In the genomic region with DNA sequence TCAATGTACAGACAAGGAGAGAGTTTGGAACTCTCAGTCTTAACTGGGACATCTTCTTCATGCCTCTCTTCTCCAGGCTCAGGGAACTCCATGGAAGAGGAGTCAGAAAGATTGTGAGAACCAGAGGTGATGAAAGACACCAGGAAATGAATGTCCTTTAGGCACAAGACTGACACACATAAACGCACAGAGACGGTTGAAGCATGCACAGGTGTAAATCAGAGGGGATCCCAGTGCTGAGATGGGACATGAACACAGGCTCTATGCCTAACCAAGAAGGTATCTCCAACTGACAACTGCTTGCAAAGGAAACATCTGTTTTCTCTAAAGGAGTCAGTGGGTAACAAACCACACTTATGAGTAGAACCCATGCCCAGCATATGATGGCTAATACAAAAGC, we compare ENCODE assay signal across 16 mouse cellular contexts.
"Had no signal": no experiment of that assay in that cellular context is flagged by ENCODE, and none has a peak within 500 bp of the region (broad histone marks: within the 10 kb centered on the region; RNA-seq: fewer than 3 reads in every experiment).

No protein-coding gene starts in this region.

- H3K4me1 ChIP-seq: intestine, embryonic 15.5 days; kidney, embryonic 15.5 days; liver, embryonic 13.5 days; midbrain, embryonic 12.5 days; neural tube, embryonic 13.5 days had no signal

- H3K9me3 ChIP-seq: intestine, embryonic 15.5 days; kidney, embryonic 15.5 days; liver, embryonic 13.5 days; midbrain, embryonic 12.5 days; neural tube, embryonic 13.5 days had no signal

- ATAC-seq: intestine, embryonic 15.5 days; midbrain, embryonic 16.5 days had no signal

- H3K9ac ChIP-seq: intestine, embryonic 15.5 days; kidney, embryonic 15.5 days; liver, embryonic 13.5 days; midbrain, embryonic 12.5 days; neural tube, embryonic 13.5 days had no signal

- DNase-seq: kidney, adult 11 months; kidney, adult 8-10 months; kidney, postnatal 10 days; kidney, postnatal 36 days; layer of hippocampus, postnatal 36 days; liver, embryonic 13.5 days; lung, adult 2 months had no signal

- H3K27me3 ChIP-seq: intestine, embryonic 15.5 days; kidney, embryonic 15.5 days; liver, embryonic 13.5 days; midbrain, embryonic 12.5 days; neural tube, embryonic 13.5 days had no signal

- H3K4me3 ChIP-seq: intestine, embryonic 15.5 days; kidney, embryonic 15.5 days; left cerebral cortex, adult 2 months; liver, embryonic 13.5 days; midbrain, embryonic 12.5 days; myocyte; neural tube, embryonic 13.5 days had no signal

- H3K36me3 ChIP-seq: intestine, embryonic 15.5 days; kidney, embryonic 15.5 days; liver, embryonic 13.5 days; midbrain, embryonic 12.5 days; neural tube, embryonic 13.5 days had no signal

- H3K4me2 ChIP-seq: intestine, embryonic 15.5 days; kidney, embryonic 15.5 days; liver, embryonic 13.5 days; midbrain, embryonic 12.5 days; neural tube, embryonic 13.5 days had no signal

- H3K27ac ChIP-seq: intestine, embryonic 15.5 days; kidney, embryonic 15.5 days; left cerebral cortex, adult 2 months; liver, embryonic 13.5 days; macrophage; midbrain, embryonic 12.5 days; neural tube, embryonic 13.5 days; stomach, postnatal 0 days had no signal
